Mouse (Mus musculus): ENCODE measurements around the gene Gm21173.
"Not testable (repeated sequence)": the region's sequence is repeated elsewhere in the genome, so short reads cannot be mapped to it uniquely, and the experiment has no call there.

GRCm38 (mm10) chrY:76761300-76761699, at the start of gene Gm21173:
- TF ChIP-seq CTCF (IDR thresholded peaks at IDR 0.05; ENCODE audit: insufficient read depth, low read length); POLR2A (IDR thresholded peaks at IDR 0.05; ENCODE audit: borderline replicate concordance, extremely low read depth, low read depth, low read length): not testable (repeated sequence)
